Mouse (Mus musculus) kidney, postnatal 0 days (tissue): ENCODE results near the gene Slc7a11. TPM values are rescaled to one million over a fixed set of nuclear protein-coding genes. Genes with fewer than 3 reads are reported as not detected.

Source experiments
- ATAC-seq: fragments of 200-750 bp; cut with Nextera tagmentation; replicated peaks from 2 replicates; pipeline ENCODE4 v1.8.0; 2017; ENCODE audit warnings: low read depth, moderate number of reproducible peaks, moderate TSS enrichment, moderate library complexity; ENCODE audit not compliant: low FRiP score
- DNase-seq: peaks from one replicate; pipeline ENCODE4 v3.0.0-alpha.2; 2016; ENCODE audit warnings: low spot score
- H3K27ac ChIP-seq: fragments of 300-500 bp; sonication (generic); 2 replicates; pipeline ENCODE4 v1.5.1; 2014; ENCODE audit warnings: mild to moderate bottlenecking
- H3K27me3 ChIP-seq: fragments of 300-500 bp; sonication (generic); 2 replicates; pipeline ENCODE4 v1.6.1; 2014; ENCODE audit warnings: low read length, mixed read lengths; ENCODE audit not compliant: insufficient read depth
- H3K36me3 ChIP-seq: fragments of 300-500 bp; sonication (generic); 2 replicates; pipeline ENCODE4 v1.6.1; 2014; ENCODE audit warnings: low read length, mixed read lengths; ENCODE audit not compliant: insufficient read depth
- H3K4me1 ChIP-seq: fragments of 300-500 bp; sonication (generic); replicated peaks from 2 replicates; pipeline ENCODE4 v1.6.1; 2014; ENCODE audit warnings: antibody characterized with exemption, low read length, mixed read lengths; ENCODE audit not compliant: insufficient read depth
- H3K4me2 ChIP-seq: fragments of 300-500 bp; sonication (generic); 2 replicates; pipeline ENCODE4 v1.6.1; 2014; ENCODE audit warnings: mild to moderate bottlenecking, low read length, moderate library complexity, mixed read lengths
- H3K4me3 ChIP-seq: fragments of 300-500 bp; sonication (generic); replicated peaks from 2 replicates; pipeline ENCODE4 v1.5.1; 2014; ENCODE audit warnings: low read depth, low read length
- H3K9ac ChIP-seq: fragments of 300-500 bp; sonication (generic); 2 replicates; pipeline ENCODE4 v1.6.1; 2014; ENCODE audit warnings: low read depth, low read length
- H3K9me3 ChIP-seq: fragments of 300-500 bp; sonication (generic); replicated peaks from 2 replicates; pipeline ENCODE4 v1.6.1; 2016; ENCODE audit warnings: low read length, inconsistent platforms, mixed read lengths
- CTCF ChIP-seq: IDR thresholded peaks from 2 replicates; pipeline ENCODE4 v1.5.1; 2016; ENCODE audit warnings: antibody characterized with exemption, low read depth, mild to moderate bottlenecking, moderate library complexity
- WGBS: fragments of 180-500 bp; shearing (Covaris S2); extraction: QIAGEN DNeasy Blood & Tissue Kit; methylation state at CpG from one replicate; pipeline ENCODE4 v1.1.7; 2014; 5-methylcytosine and 5-hydroxymethylcytosine counted together
- polyA plus RNA-seq: library from polyadenylated mRNA; unstranded; fragments of >200 nt; fragmentation: Nextera tagmentation; extraction: Ambion mirVana; gene quantifications from 2 replicates; pipeline ENCODE4 v1.2.1, GENCODE M21; 2015

Slc7a11 gene
- polyA plus RNA-seq, 1 experiment from 2014 or later: 0.20 TPM

DNA sequence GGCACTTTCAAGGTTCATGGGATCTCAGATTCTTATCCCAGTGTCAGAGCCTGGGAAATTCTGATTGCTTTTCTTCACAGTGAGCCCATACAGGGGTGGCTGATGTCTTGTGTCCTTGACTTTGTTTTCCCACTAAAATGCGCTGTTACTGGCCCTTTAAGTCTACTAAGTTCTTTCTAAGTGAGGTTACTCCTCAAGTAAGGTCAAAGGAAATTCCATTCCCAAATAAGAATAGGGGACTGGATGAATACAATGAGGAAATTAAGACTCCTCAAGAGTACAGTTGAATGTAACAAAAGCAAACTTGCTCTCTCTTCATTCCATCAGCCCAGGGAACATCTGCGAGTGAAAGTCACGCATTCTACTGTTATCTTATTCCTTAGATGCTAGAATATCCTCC lies 24.3 kb downstream of the Slc7a11 start:
- H3K4me2 ChIP-seq: no peak overlapping the region
- H3K4me1 ChIP-seq: no peaks in the 10 kb centered on the region
- ATAC-seq: no peak
- no peaks in the 10 kb centered on the region for H3K9me3 ChIP-seq
- no peak overlapping the region for H3K27ac ChIP-seq
- H3K36me3 ChIP-seq: no peaks in the 10 kb centered on the region
- H3K9ac ChIP-seq: no peak overlapping the region
- no peak for DNase-seq
- no peak overlapping the region for H3K4me3 ChIP-seq
- no peak for TF ChIP-seq CTCF
- WGBS: 88% methylated on average over 3 of the region's 3 CpGs
- no peaks in the 10 kb centered on the region for H3K27me3 ChIP-seq

DNA sequence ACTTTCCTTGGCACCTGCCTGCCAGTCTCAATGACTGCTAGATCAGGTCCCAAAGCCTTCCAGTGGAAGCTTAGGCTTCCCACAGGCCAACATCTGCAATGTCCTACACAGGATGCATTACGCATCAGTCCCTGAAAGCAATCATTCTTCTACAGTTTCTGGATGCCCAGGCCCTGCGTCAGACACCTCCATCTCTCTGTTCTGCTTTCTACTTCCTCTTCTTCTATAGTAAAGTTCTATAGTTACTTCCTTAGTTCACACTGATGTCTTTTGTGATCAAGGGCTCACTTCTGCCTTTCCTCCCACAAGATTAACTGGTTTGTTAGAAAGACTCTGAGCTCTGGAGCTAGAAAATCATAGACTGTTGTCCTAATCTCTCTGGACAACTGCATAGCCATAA lies 36.6 kb downstream of the Slc7a11 start:
- TF ChIP-seq CTCF: no peak
- Histone ChIP-seq H3K36me3 (no peaks in the 10 kb centered on the region), H3K4me3 (no peak overlapping the region), H3K4me1 (no peaks in the 10 kb centered on the region), H3K27ac (no peak overlapping the region), H3K9me3 (no peaks in the 10 kb centered on the region), H3K9ac (no peak overlapping the region), H3K4me2 (no peak overlapping the region), H3K27me3 (no peaks in the 10 kb centered on the region)
- 87% methylated on average over 2 of the region's 2 CpGs for WGBS
- no peak for ATAC-seq
- no peak for DNase-seq

DNA sequence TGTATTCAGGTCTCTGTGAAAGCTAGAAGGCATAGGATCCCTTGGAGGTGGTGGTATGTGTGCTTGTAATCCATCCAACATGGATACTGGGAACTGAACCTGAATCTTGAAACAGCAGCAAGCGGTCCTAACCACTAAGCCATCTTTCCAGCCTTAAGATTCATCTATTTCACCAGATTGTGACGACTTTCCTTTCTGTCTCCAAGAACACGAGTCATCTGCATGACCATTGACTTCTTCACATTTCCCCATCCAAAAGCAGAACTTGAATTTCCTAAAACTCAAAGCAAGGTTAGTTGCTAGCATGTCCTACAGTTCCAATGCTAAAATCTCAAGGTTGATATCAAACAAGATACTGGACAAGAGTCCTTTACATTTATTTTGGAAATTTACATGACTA lies 37.5 kb downstream of the Slc7a11 start:
- no peaks in the 10 kb centered on the region for H3K4me1 ChIP-seq
- H3K4me2 ChIP-seq: no peak overlapping the region
- WGBS: 90% methylated on average over 3 of the region's 3 CpGs
- H3K9me3 ChIP-seq: no peaks in the 10 kb centered on the region
- H3K36me3 ChIP-seq: no peaks in the 10 kb centered on the region
- H3K27ac ChIP-seq: no peak overlapping the region
- H3K27me3 ChIP-seq: no peaks in the 10 kb centered on the region
- ATAC-seq: no peak
- TF ChIP-seq CTCF: no peak
- H3K4me3 ChIP-seq: no peak overlapping the region
- H3K9ac ChIP-seq: no peak overlapping the region
- no peak for DNase-seq

DNA sequence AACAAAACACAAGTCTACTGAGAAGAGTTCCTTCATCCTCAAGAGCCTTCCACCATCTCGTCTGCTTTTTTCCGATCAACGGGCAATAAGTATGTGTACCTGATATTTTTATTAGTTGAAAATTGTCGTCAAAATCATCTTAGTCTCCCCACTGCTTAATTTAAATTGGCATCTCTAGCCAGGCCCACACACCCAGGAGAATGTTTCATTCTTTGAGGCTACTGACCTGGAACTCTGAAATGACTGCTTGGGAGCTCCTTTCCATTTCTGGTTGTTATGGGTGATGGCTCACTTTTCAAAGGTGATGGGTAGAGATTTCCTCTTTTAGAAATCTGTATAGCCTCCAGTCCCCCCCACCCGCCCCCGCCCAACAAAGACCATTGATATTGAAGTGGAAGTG lies 54.6 kb downstream of the Slc7a11 start:
- H3K36me3 ChIP-seq: no peaks in the 10 kb centered on the region
- ATAC-seq (no peak), DNase-seq (no peak)
- no peak overlapping the region for H3K27ac ChIP-seq
- H3K4me1 ChIP-seq: no peaks in the 10 kb centered on the region
- 71% methylated on average over 6 of the region's 6 CpGs for WGBS
- H3K4me2 ChIP-seq: no peak overlapping the region
- H3K9ac ChIP-seq: no peak overlapping the region
- TF ChIP-seq CTCF: no peak
- H3K4me3 ChIP-seq: no peak overlapping the region
- H3K27me3 ChIP-seq: no peaks in the 10 kb centered on the region
- 0 out of 2 replicates have a peak, but pooled peaks cover 3% of the 10 kb centered on the region for H3K9me3 ChIP-seq

DNA sequence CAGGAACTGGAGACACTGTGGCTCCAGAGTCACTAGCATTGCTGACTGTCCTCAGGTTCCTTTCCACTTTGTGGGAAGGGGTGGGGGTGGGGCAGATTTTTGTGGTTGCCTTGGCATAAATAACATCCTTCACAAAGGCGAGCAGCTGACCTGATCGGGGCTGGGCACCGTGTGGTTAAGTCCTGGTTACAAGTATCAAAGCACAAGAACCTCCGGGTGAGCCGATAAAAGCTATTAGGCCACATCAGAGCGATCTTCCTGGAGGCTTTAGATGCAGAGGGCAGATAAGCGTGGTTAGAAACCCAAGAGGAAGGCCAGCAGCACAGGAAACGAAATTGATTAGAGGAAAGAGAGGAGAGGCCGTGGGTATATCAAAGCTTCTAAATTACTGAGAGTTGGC lies 55.1 kb downstream of the Slc7a11 start:
- H3K36me3 ChIP-seq: no peaks in the 10 kb centered on the region
- 41% methylated on average over 9 of the region's 9 CpGs for WGBS
- no peak for ATAC-seq
- H3K4me3 ChIP-seq: no peak overlapping the region
- no peaks in the 10 kb centered on the region for H3K27me3 ChIP-seq
- no peaks in the 10 kb centered on the region for H3K4me1 ChIP-seq
- no peak for TF ChIP-seq CTCF
- no peak overlapping the region for H3K27ac ChIP-seq
- 0 out of 2 replicates have a peak, but pooled peaks cover 3% of the 10 kb centered on the region for H3K9me3 ChIP-seq
- H3K4me2 ChIP-seq: no peak overlapping the region
- no peak overlapping the region for H3K9ac ChIP-seq
- no peak for DNase-seq

DNA sequence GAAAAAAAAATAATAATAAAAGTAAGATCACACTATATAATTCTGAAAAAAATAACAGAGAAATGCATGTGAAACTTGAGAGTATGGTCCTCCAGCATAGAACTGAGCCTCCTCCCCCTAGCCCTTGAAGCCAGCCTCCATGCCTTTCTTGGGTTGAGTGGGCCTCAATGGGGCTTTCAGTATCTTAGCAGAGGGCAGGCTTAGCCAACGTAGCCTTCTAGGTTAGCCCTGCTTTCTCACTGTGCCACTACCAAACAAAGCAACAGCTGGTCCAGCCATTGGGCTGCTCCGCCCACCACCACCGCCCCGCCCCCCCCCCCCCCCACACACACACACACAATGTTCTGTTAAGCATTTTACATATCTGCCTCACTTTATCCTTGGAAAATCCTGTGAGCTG lies 56.1 kb downstream of the Slc7a11 start:
- Histone ChIP-seq H3K9me3 (0 out of 2 replicates have a peak, but pooled peaks cover 3% of the 10 kb centered on the region), H3K4me3 (no peak overlapping the region), H3K27ac (no peak overlapping the region), H3K36me3 (no peaks in the 10 kb centered on the region), H3K4me2 (no peak overlapping the region), H3K4me1 (no peaks in the 10 kb centered on the region), H3K27me3 (no peaks in the 10 kb centered on the region), H3K9ac (no peak overlapping the region)
- 46% methylated on average over 4 of the region's 4 CpGs for WGBS
- ATAC-seq (no peak), DNase-seq (no peak)
- no peak for TF ChIP-seq CTCF

DNA sequence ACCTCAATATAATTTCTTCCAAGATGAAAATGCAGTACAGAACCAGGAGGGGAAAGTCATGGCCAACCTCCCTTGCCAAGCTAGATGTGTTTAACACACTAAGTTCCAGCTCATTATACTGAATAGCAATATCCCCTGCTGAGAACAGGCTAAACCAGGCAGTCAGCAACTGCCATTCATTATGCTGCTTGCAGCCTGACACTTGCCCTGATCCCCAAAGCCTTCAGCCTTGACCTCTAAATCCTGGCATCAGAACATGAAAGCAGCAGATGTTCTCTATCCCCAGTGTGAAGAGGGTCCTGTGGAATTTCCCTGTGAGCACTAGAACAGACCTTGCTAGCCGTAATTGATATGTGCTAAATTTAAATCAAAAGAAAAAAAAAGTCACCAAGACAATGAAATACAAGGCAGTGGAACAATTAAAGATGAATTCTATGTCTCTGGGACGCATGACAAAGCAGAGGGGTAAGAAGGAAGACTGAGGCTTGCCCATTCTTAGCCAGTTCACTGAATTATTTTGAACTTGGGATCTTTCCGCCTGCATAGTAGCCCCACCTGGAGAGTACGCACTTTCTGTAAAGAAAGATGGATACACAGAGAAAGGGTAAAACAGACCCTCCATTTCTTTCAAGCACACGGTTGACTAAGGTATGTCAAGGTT lies 56.7 kb downstream of the Slc7a11 start:
- Histone ChIP-seq H3K9ac (no peak overlapping the region), H3K27ac (no peak overlapping the region), H3K4me1 (no peaks in the 10 kb centered on the region), H3K27me3 (no peaks in the 10 kb centered on the region), H3K36me3 (no peaks in the 10 kb centered on the region), H3K4me3 (no peak overlapping the region), H3K9me3 (0 out of 2 replicates have a peak, but pooled peaks cover 3% of the 10 kb centered on the region), H3K4me2 (no peak overlapping the region)
- WGBS: 77% methylated on average over 5 of the region's 5 CpGs
- TF ChIP-seq CTCF: no peak
- DNase-seq: no peak
- ATAC-seq: no peak
